Mouse (Mus musculus) megakaryocyte, embryonic 14.5 days (primary cell): ENCODE data around the gene Dennd2a. TPM values are rescaled to one million over a fixed set of nuclear protein-coding genes. Genes with fewer than 3 reads are reported as not detected.

Source experiments
- H3K27me3 ChIP-seq: replicated peaks from 2 replicates; pipeline ENCODE3; 2012; ENCODE audit warnings: inconsistent platforms
- H3K36me3 ChIP-seq: replicated peaks from 2 replicates; pipeline ENCODE3; 2012; ENCODE audit warnings: low read length, inconsistent platforms, mixed read lengths
- H3K4me1 ChIP-seq: 2 replicates; pipeline ENCODE4 v1.6.1; 2012; ENCODE audit warnings: inconsistent platforms
- H3K4me3 ChIP-seq: replicated peaks from 2 replicates; pipeline ENCODE3; 2012; ENCODE audit warnings: moderate library complexity, mild to moderate bottlenecking, inconsistent platforms
- H3K9me3 ChIP-seq: 2 replicates; pipeline ENCODE4 v1.6.1; 2012; ENCODE audit warnings: inconsistent platforms
- FLI1 ChIP-seq: IDR thresholded peaks from 2 replicates; pipeline ENCODE4 v1.6.1; 2012; ENCODE audit warnings: low read length, inconsistent platforms, mixed read lengths
- GATA1 ChIP-seq: IDR thresholded peaks from 3 replicates; pipeline ENCODE4 v1.6.1; 2012; ENCODE audit warnings: mixed read lengths, low read length, inconsistent platforms, borderline replicate concordance
- polyA plus RNA-seq: library from polyadenylated mRNA; stranded (reverse); fragments of >175 nt; gene quantifications from 2 replicates; pipeline ENCODE4 v1.2.3, GENCODE M21; 2012; ENCODE audit warnings: low replicate concordance; ENCODE audit not compliant: insufficient read depth

The Dennd2a gene
- polyA plus RNA-seq, 1 experiment, result 0.74 TPM

GRCm38 (mm10) chr6:39559276-39559939 lies 1.7 kb upstream of the Dennd2a start:
- H3K9me3 ChIP-seq, result peaks cover 8% of the 10 kb centered on the region; the same call in 1 of the 2 replicates
- peaks cover 66% of the 10 kb centered on the region for H3K27me3 ChIP-seq
- TF ChIP-seq FLI1, result no peak
- TF ChIP-seq GATA1, result no peak
- no peaks in the 10 kb centered on the region for H3K36me3 ChIP-seq
- no peak overlapping the region for H3K4me3 ChIP-seq
- H3K4me1 ChIP-seq, result peaks cover 48% of the 10 kb centered on the region

DNA sequence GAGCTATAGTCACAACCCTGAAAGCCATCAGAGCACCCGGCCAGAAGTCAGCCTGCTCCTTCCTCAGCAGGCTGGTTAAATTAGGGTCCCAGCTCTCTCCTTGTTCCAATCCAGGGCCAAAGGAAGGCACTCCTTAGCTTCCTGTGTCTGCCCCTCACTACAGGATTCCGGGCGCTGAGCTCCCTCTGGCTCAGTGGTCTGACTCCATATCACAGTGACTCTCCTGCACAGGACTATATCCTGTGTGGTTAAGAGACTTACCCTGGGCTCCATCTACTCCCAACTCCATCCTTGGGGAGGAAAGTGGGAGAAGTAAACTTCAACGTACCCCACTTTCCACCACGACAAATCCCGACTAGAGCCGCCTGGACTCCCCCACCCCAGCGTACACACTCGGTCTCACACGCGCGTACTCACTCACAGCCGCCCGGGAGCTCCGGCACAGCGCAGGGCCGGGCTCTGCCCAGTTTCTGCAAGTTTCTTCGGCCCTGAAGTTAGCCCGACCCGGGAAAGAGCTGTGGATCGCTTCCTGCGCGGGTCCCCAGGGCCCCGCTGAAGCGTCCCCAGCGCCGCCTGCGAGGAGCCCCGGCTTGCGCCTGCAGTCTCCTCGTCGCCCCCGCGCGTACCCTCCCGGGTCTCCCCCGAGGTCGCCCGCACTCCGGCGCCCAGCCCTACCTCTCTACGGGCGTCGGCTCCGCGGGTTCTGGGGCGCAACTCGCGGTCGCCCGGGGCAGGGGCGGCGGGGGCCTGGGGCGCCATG lies 587 bp downstream of the Dennd2a start:
- peak overlapping the region; percentile 90 for H3K4me3 ChIP-seq
- peaks cover 16% of the 10 kb centered on the region for H3K9me3 ChIP-seq
- peaks cover 45% of the 10 kb centered on the region for H3K4me1 ChIP-seq
- no peak for TF ChIP-seq FLI1
- TF ChIP-seq GATA1, result no peak
- peaks cover 72% of the 10 kb centered on the region for H3K27me3 ChIP-seq
- H3K36me3 ChIP-seq, result no peaks in the 10 kb centered on the region

- Histone ChIP-seq H3K4me1 (peaks cover 52% of the 10 kb centered on the region), H3K27me3 (peaks cover 65% of the 10 kb centered on the region)
- TF ChIP-seq FLI1 (no peak), GATA1 (no peak)
These were observed 2.1 kb downstream of the Dennd2a start for GRCm38 (mm10) chr6:39555648-39555945.

DNA sequence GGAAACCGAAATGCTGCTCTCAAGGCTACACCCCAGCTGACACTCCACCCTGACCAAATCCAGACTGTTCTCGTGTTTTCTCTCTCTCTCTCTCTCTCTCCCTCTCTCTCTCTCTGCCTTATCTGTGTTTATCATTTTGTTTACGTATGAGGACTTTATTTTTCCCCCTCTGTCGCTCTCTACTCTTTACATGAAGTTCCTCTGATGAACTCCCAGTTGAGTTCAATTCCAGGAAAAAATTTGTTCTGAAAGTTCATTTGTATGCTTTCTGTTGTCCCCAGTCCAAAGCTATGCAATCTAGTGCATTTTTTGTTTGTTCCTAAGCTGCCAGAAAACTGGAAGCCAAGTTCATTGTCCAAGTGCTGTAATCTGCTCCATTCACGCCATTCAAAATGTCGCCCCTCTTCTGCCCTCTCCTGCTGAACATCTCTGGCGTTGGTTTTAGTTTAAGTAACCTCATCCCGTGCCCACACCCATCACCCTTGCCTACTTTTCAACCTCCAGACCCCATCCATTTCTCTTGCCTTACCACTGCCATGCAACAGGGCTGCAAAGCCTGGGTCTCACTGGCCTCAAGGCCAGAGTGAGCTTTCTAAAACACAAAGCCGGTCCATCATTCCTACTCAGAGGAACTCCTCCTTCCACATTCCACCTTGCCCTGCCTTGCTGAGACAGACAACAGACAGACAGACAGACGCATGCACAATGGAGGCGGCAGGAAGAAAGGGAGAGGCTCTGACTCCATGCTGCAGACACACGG lies 2.6 kb downstream of the Dennd2a start:
- H3K36me3 ChIP-seq, result no peaks in the 10 kb centered on the region
- H3K4me3 ChIP-seq, result peak overlapping the region; percentile 54
- TF ChIP-seq FLI1 (no peak), GATA1 (no peak)
- peaks cover 16% of the 10 kb centered on the region for H3K9me3 ChIP-seq
- H3K4me1 ChIP-seq, result peaks cover 51% of the 10 kb centered on the region
- peaks cover 64% of the 10 kb centered on the region for H3K27me3 ChIP-seq

More at GRCm38 (mm10) chr6:39555648-39555945, 2.1 kb downstream of the Dennd2a start:
- peaks cover 16% of the 10 kb centered on the region for H3K9me3 ChIP-seq
- no peaks in the 10 kb centered on the region for H3K36me3 ChIP-seq
- H3K4me3 ChIP-seq, result no peak overlapping the region

- no peak for TF ChIP-seq FLI1
- Histone ChIP-seq H3K36me3 (no peaks in the 10 kb centered on the region), H3K4me1 (peaks cover 33% of the 10 kb centered on the region), H3K4me3 (peak overlapping the region; percentile 64), H3K9me3 (peaks cover 11% of the 10 kb centered on the region), H3K27me3 (peaks cover 59% of the 10 kb centered on the region)
These were observed 5.6 kb downstream of the Dennd2a start for GRCm38 (mm10) chr6:39551981-39552636.

DNA sequence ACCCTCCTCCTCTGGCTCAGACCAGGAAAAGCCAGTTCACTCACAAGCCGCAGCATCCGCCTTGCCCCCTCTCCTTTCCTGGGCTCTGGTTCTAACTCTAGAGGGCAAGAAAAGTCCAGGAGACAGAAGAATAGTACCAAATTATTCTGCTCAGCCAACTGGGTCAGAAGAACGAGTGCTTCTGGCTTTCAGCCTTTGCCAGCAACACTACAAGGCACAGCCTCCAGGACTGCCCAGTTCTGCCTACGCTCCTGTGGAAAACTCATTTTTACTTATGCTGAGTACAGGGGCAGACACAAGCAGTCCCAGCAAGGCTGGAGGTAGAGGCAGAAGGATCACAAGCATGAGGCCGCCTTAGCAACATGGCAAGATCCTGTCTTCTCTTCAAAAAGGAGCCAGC lies 9.6 kb downstream of the Dennd2a start:
- no peaks in the 10 kb centered on the region for H3K9me3 ChIP-seq
- H3K27me3 ChIP-seq, result peaks cover 43% of the 10 kb centered on the region
- H3K36me3 ChIP-seq, result no peaks in the 10 kb centered on the region
- no peak overlapping the region for H3K4me3 ChIP-seq
- TF ChIP-seq FLI1, result no peak
- no peak for TF ChIP-seq GATA1
- peaks cover 18% of the 10 kb centered on the region for H3K4me1 ChIP-seq

- peaks cover 43% of the 10 kb centered on the region for H3K27me3 ChIP-seq
- TF ChIP-seq GATA1, result no peak
- TF ChIP-seq FLI1, result no peak
- H3K9me3 ChIP-seq, result no peaks in the 10 kb centered on the region
- H3K36me3 ChIP-seq, result no peaks in the 10 kb centered on the region
- H3K4me3 ChIP-seq, result no peak overlapping the region
- peaks cover 8% of the 10 kb centered on the region for H3K4me1 ChIP-seq
These were observed 12.2 kb downstream of the Dennd2a start for GRCm38 (mm10) chr6:39545474-39545873.

- H3K4me1 ChIP-seq, result peaks cover 22% of the 10 kb centered on the region
- peaks cover 41% of the 10 kb centered on the region for H3K27me3 ChIP-seq
- TF ChIP-seq GATA1, result no peak
- no peak for TF ChIP-seq FLI1
- no peaks in the 10 kb centered on the region for H3K36me3 ChIP-seq
- H3K4me3 ChIP-seq, result no peak overlapping the region
- no peaks in the 10 kb centered on the region for H3K9me3 ChIP-seq
These were observed 13.8 kb downstream of the Dennd2a start for GRCm38 (mm10) chr6:39543769-39544420.

DNA sequence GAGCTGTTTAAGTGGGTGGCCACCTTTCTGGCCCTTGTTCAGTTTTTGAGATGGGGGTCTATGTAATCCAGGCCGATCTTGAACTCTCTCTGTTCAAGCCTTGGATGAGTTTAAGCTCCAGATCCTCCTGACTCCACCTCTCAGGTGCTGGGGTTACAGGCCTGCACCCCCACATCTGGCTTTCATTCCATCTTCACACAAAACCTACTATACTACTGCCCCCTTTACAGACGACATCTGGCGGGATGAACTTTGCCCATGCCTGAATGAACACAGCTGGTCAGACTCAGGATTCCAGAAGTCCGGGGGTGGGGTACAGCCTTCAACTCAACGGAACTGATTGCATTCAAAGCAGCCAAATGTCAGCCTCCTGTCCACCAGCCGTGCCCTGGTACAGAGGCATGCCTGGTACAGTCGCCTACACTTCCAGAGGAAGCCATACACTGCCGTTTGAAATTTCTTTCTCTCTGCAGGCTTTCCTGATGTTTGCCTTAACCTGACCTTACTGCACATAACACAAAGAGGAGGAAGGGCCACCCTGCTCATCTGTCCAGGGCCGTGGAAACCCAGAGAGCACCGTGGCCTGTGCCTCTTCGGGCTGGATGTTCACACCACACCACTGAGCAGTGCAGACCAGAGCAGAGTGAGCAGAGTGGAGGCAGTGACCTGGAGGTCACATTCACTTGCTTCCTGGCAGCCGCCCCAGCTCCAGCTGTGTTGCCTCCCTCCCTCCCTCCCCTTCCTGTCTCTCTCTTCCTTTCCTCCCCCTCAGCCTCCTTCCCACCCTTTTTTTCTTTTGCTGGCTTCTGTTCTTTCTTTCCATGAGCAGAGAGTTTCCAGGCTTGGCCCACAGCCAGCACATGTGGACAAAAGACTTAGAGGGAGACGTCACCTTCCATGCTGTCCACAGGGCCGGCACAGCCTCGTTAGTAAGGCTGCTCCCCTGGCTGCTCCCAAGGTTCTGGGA lies 14.8 kb downstream of the Dennd2a start:
- peaks cover 32% of the 10 kb centered on the region for H3K4me1 ChIP-seq
- peaks cover 32% of the 10 kb centered on the region for H3K27me3 ChIP-seq
- peak overlapping the region; percentile 4 for H3K4me3 ChIP-seq
- no peaks in the 10 kb centered on the region for H3K36me3 ChIP-seq
- TF ChIP-seq FLI1 (no peak), GATA1 (no peak)
- no peaks in the 10 kb centered on the region for H3K9me3 ChIP-seq
